Mouse (Mus musculus): ENCODE data around the gene Rnf220.

DNA sequence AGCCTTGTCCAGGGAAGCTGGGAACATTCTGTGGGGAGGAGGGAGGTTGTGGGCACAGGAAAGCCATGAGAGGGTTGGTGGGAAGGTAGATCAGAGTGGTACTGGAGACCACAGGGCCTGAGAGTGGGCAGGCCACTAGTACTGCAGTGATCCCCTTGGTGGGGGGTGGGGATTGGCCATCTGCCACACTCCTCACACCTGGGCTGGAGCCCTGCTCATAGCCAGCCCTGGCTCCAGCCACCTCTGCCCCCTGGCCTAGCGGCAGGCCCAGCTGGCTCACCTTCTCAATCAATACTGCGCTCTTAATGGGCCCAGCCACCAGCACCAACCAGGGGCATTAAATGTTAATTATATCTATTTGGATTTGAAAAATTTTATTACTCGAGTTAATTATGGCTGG is 166.7 kb downstream of the Rnf220 start:
- TF ChIP-seq GATA1 (IDR thresholded peaks at IDR 0.05; ENCODE audit: borderline replicate concordance, low read length) (no peak), FLI1 (IDR thresholded peaks at IDR 0.05; ENCODE audit: low read length) (no peak)

All from megakaryocyte, embryonic 14.5 days (primary cell).